Mouse (Mus musculus) midbrain, embryonic 15.5 days (tissue): ENCODE data around the gene Dnah7a. TPM values are rescaled to one million over a fixed set of nuclear protein-coding genes. Genes with fewer than 3 reads are reported as not detected.
"Not testable (repeated sequence)": the region's sequence is repeated elsewhere in the genome, so short reads cannot be mapped to it uniquely, and the experiment has no call there.

Experiments
- ATAC-seq: fragments of 200-750 bp; cut with Nextera tagmentation; replicated peaks from 2 replicates; pipeline ENCODE4 v1.8.0; 2017; ENCODE audit warnings: moderate TSS enrichment
- H3K27ac ChIP-seq: fragments of 300-500 bp; sonication (generic); 2 replicates; pipeline ENCODE4 v1.5.1; 2015; ENCODE audit warnings: mild to moderate bottlenecking, inconsistent platforms
- H3K27me3 ChIP-seq: fragments of 300-500 bp; sonication (generic); replicated peaks from 2 replicates; pipeline ENCODE4 v1.6.1; 2015; ENCODE audit warnings: inconsistent platforms
- H3K36me3 ChIP-seq: fragments of 300-500 bp; sonication (generic); replicated peaks from 2 replicates; pipeline ENCODE4 v1.6.1; 2015; ENCODE audit warnings: inconsistent platforms
- H3K4me1 ChIP-seq: fragments of 300-500 bp; sonication (generic); 2 replicates; pipeline ENCODE4 v1.6.1; 2015; ENCODE audit warnings: inconsistent platforms
- H3K4me2 ChIP-seq: fragments of 300-500 bp; sonication (generic); 2 replicates; pipeline ENCODE4 v1.6.1; 2015; ENCODE audit warnings: inconsistent platforms, mild to moderate bottlenecking, moderate library complexity
- H3K4me3 ChIP-seq: fragments of 300-500 bp; sonication (generic); 2 replicates; pipeline ENCODE4 v1.5.1; 2015; ENCODE audit warnings: mild to moderate bottlenecking, inconsistent platforms
- H3K9ac ChIP-seq: fragments of 300-500 bp; sonication (generic); 2 replicates; pipeline ENCODE4 v1.6.1; 2015; ENCODE audit warnings: mild to moderate bottlenecking, inconsistent platforms
- H3K9me3 ChIP-seq: fragments of 300-500 bp; sonication (generic); 2 replicates; pipeline ENCODE4 v1.6.1; 2016; ENCODE audit warnings: inconsistent platforms
- WGBS: fragments of 180-500 bp; shearing (Covaris S2); methylation state at CpG from one replicate; pipeline ENCODE4 v1.1.7; 2015; ENCODE audit warnings: mixed read lengths; 5-methylcytosine and 5-hydroxymethylcytosine counted together
- polyA plus RNA-seq: library from polyadenylated mRNA; unstranded; fragments of >200 nt; fragmentation: Nextera tagmentation; extraction: Ambion mirVana; gene quantifications from 2 replicates; pipeline ENCODE4 v1.2.1, GENCODE M21; 2015

Gene Dnah7a
- polyA plus RNA-seq, 1 experiment from 2014 or later, result 12.5 TPM

GRCm38 (mm10) chr1:53728489-53729225, 22.1 kb upstream of the Dnah7a start:
- ATAC-seq, result no peak
- no peaks in the 10 kb centered on the region for H3K4me1 ChIP-seq
- H3K4me2 ChIP-seq, result no peak overlapping the region
- H3K4me3 ChIP-seq, result no peak overlapping the region
- H3K36me3 ChIP-seq, result no peaks in the 10 kb centered on the region
- no peak overlapping the region for H3K9ac ChIP-seq
- H3K27ac ChIP-seq, result no peak overlapping the region
- no peaks in the 10 kb centered on the region for H3K27me3 ChIP-seq
- WGBS, result 78% methylated on average over 5 of the region's 5 CpGs
- no peaks in the 10 kb centered on the region for H3K9me3 ChIP-seq

- H3K4me2 ChIP-seq, result no peak overlapping the region
- H3K36me3 ChIP-seq, result no peaks in the 10 kb centered on the region
- no peaks in the 10 kb centered on the region for H3K27me3 ChIP-seq
- H3K4me3 ChIP-seq, result no peak overlapping the region
- no peak overlapping the region for H3K27ac ChIP-seq
- WGBS, result 97% methylated on average over 2 of the region's 2 CpGs
- H3K9me3 ChIP-seq, result no peaks in the 10 kb centered on the region
- no peak overlapping the region for H3K9ac ChIP-seq
- H3K4me1 ChIP-seq, result no peaks in the 10 kb centered on the region
- ATAC-seq, result no peak
These were observed 20.3 kb upstream of the Dnah7a start for GRCm38 (mm10) chr1:53726883-53727282.

GRCm38 (mm10) chr1:53721353-53721752, 14.8 kb upstream of the Dnah7a start:
- no peaks in the 10 kb centered on the region for H3K4me1 ChIP-seq
- H3K4me3 ChIP-seq, result no peak overlapping the region
- no peak overlapping the region for H3K4me2 ChIP-seq
- no peaks in the 10 kb centered on the region for H3K9me3 ChIP-seq
- no peak overlapping the region for H3K9ac ChIP-seq
- no peak overlapping the region for H3K27ac ChIP-seq
- H3K27me3 ChIP-seq, result no peaks in the 10 kb centered on the region
- H3K36me3 ChIP-seq, result no peaks in the 10 kb centered on the region
- ATAC-seq, result no peak

- Histone ChIP-seq H3K27ac (no peak overlapping the region), H3K27me3 (no peaks in the 10 kb centered on the region), H3K4me1 (no peaks in the 10 kb centered on the region), H3K9me3 (no peaks in the 10 kb centered on the region), H3K36me3 (no peaks in the 10 kb centered on the region), H3K9ac (no peak overlapping the region), H3K4me2 (no peak overlapping the region), H3K4me3 (no peak overlapping the region)
- 86% methylated on average over 5 of the region's 5 CpGs for WGBS
- ATAC-seq, result no peak
These were observed 14.2 kb upstream of the Dnah7a start for GRCm38 (mm10) chr1:53720601-53721351.

GRCm38 (mm10) chr1:53715966-53716515, 9.5 kb upstream of the Dnah7a start:
- H3K27me3 ChIP-seq, result no peaks in the 10 kb centered on the region
- no peaks in the 10 kb centered on the region for H3K9me3 ChIP-seq
- no peaks in the 10 kb centered on the region for H3K4me1 ChIP-seq
- H3K36me3 ChIP-seq, result no peaks in the 10 kb centered on the region
- 75% methylated on average over 1 of the region's 1 CpGs for WGBS
- H3K27ac ChIP-seq, result no peak overlapping the region
- H3K4me3 ChIP-seq, result no peak overlapping the region
- ATAC-seq, result no peak
- no peak overlapping the region for H3K9ac ChIP-seq
- no peak overlapping the region for H3K4me2 ChIP-seq

GRCm38 (mm10) chr1:53715446-53715845, 8.9 kb upstream of the Dnah7a start:
- WGBS, result 3% methylated on average over 4 of the region's 4 CpGs
- no peak for ATAC-seq
- H3K4me1 ChIP-seq, result no peaks in the 10 kb centered on the region

GRCm38 (mm10) chr1:53713383-53713782, 6.8 kb upstream of the Dnah7a start:
- not testable (repeated sequence) for H3K27me3 ChIP-seq, H3K4me1 ChIP-seq, H3K9me3 ChIP-seq, H3K4me2 ChIP-seq, H3K4me3 ChIP-seq, H3K27ac ChIP-seq, H3K9ac ChIP-seq, H3K36me3 ChIP-seq
- ATAC-seq, result peak; percentile 43
- 35% methylated on average over 3 of the region's 3 CpGs for WGBS

More at GRCm38 (mm10) chr1:53715446-53715845, 8.9 kb upstream of the Dnah7a start:
- no peak overlapping the region for H3K4me2 ChIP-seq
- H3K4me3 ChIP-seq, result no peak overlapping the region
- H3K27ac ChIP-seq, result no peak overlapping the region
- H3K36me3 ChIP-seq, result no peaks in the 10 kb centered on the region
- H3K9ac ChIP-seq, result no peak overlapping the region
- no peaks in the 10 kb centered on the region for H3K9me3 ChIP-seq
- H3K27me3 ChIP-seq, result no peaks in the 10 kb centered on the region

GRCm38 (mm10) chr1:53711069-53711468, 4.5 kb upstream of the Dnah7a start:
- no peaks in the 10 kb centered on the region for H3K27me3 ChIP-seq
- no peaks in the 10 kb centered on the region for H3K36me3 ChIP-seq
- no peaks in the 10 kb centered on the region for H3K9me3 ChIP-seq
- H3K4me1 ChIP-seq, result peaks cover 7% of the 10 kb centered on the region
- no peak for ATAC-seq
- no peak overlapping the region for H3K27ac ChIP-seq
- no peak overlapping the region for H3K4me3 ChIP-seq
- WGBS, result 89% methylated on average over 9 of the region's 9 CpGs
- H3K9ac ChIP-seq, result no peak overlapping the region
- H3K4me2 ChIP-seq, result no peak overlapping the region

GRCm38 (mm10) chr1:53709602-53710001, 3.0 kb upstream of the Dnah7a start:
- peak; percentile 17 for ATAC-seq
- H3K36me3 ChIP-seq, H3K4me3 ChIP-seq, H3K4me2 ChIP-seq, H3K27me3 ChIP-seq, H3K4me1 ChIP-seq, H3K9ac ChIP-seq, H3K27ac ChIP-seq, H3K9me3 ChIP-seq: not testable (repeated sequence)
- 63% methylated on average over 5 of the region's 5 CpGs for WGBS

- 86% methylated on average over 5 of the region's 5 CpGs for WGBS
These were observed 2.4 kb downstream of the Dnah7a start for GRCm38 (mm10) chr1:53704164-53704563.

GRCm38 (mm10) chr1:53664268-53664667, 42.3 kb downstream of the Dnah7a start:
- H3K27ac ChIP-seq, H3K9me3 ChIP-seq, H3K9ac ChIP-seq, H3K27me3 ChIP-seq, H3K4me3 ChIP-seq, H3K4me2 ChIP-seq, H3K36me3 ChIP-seq, ATAC-seq, H3K4me1 ChIP-seq: not testable (repeated sequence)

More at GRCm38 (mm10) chr1:53704164-53704563, 2.4 kb downstream of the Dnah7a start:
- Histone ChIP-seq H3K27ac (no peak overlapping the region), H3K9me3 (no peaks in the 10 kb centered on the region), H3K4me2 (no peak overlapping the region), H3K4me1 (peaks cover 10% of the 10 kb centered on the region), H3K4me3 (no peak overlapping the region), H3K9ac (no peak overlapping the region), H3K27me3 (no peaks in the 10 kb centered on the region), H3K36me3 (no peaks in the 10 kb centered on the region)
- no peak for ATAC-seq

- Histone ChIP-seq H3K9me3 (no peaks in the 10 kb centered on the region), H3K4me1 (no peaks in the 10 kb centered on the region), H3K9ac (no peak overlapping the region), H3K36me3 (no peaks in the 10 kb centered on the region), H3K4me2 (no peak overlapping the region), H3K4me3 (no peak overlapping the region), H3K27ac (no peak overlapping the region), H3K27me3 (no peaks in the 10 kb centered on the region)
- ATAC-seq, result no peak
- 73% methylated on average over 8 of the region's 8 CpGs for WGBS
These were observed 66.5 kb downstream of the Dnah7a start for GRCm38 (mm10) chr1:53639865-53640794.
